Mouse (Mus musculus) liver, adult (tissue): ENCODE data around the gene Gm3147.
"Not testable (repeated sequence)": the region's sequence is repeated elsewhere in the genome, so short reads cannot be mapped to it uniquely, and the experiment has no call there.

Experiments
- GATA4 ChIP-seq: IDR thresholded peaks from 2 replicates; pipeline ENCODE4 v1.6.1; 2014; ENCODE audit warnings: mild to moderate bottlenecking, low read length; ENCODE audit not compliant: insufficient replicate concordance

The Gm3147 gene

DNA sequence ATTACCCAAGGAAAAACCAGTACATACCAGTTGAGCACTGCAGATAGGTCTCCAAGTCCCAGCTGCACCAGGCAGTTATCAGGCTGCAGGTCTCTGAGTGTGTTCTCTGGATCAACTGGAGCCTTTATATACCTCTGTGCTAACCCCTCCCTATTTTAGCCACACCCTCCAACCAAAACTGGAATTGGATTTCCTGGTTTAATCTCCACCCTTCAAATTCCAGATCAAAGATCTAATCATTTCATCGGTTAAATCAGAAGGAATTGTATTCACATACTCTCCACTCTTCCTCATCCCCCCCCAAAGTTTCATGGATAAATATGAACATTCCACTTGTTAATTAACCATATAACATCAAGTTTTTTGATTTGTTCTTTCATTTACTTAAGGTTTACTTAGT, at the start of gene Gm3147:
TSS of gene Gm3147 (minus strand) at position 101 of the 400 bp plus-strand sequence.
- TF ChIP-seq GATA4, result not testable (repeated sequence)

DNA sequence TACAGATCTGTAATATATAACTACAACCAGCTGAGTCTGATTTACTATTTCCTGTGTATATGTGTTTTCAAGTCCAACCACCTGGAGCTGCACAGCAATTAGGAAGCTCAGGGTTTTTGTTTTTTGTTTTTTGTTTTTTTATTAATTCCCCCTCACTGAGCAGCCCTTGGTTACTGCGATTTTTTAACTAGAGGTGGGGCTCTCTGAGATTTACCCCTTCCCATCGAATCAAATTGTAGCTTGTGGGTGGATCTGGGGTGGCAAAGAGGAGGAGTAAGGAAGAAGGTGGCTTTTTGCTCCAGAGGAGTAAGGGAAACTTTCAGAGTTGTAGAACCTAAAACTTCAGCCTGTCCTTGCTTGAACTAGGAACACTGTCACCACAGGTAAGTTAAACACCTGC, 31.9 kb upstream of the Gm3147 start, which contains the start of gene Gm6205:
TSS of gene Gm6205 (plus strand) at position 301 of the 400 bp plus-strand sequence.
- TF ChIP-seq GATA4, result not testable (repeated sequence)

DNA sequence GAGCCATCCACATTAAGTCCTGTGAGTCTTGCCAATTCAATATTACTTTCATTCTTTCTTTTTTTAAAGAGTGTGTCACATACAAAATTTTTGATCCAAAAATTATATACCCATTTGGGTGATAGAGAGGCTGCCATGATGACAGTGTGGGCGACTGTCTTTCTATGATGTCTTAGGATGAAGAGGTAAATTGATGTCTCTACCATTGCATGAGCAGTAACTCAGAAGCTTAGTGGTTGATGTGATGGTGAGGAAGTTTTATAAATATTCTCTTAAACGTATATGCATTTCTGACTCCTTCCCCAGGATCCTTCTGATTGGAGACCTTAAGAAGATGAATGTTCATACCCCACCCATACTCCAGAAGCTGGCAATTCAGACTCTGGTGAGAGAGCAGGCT, 7.5 kb upstream of the Gm3147 start, which contains the start of gene Gm6509:
TSS of gene Gm6509 (plus strand) at position 301 of the 400 bp plus-strand sequence.
- TF ChIP-seq GATA4, result not testable (repeated sequence)
